Mouse (Mus musculus) cerebellum, adult 2 months (tissue): ENCODE data around the gene Fam129b. TPM values are rescaled to one million over a fixed set of nuclear protein-coding genes. Genes with fewer than 3 reads are reported as not detected.

Experiments
- DNase-seq, 2 experiments: peaks; one replicate each; pipeline ENCODE4 v3.0.0; 2021
- H3K27ac ChIP-seq: fragments of 200-500 bp; 2 replicates; pipeline ENCODE4 v1.5.1; 2012; ENCODE audit warnings: low read length, control low read depth, inconsistent platforms; ENCODE audit not compliant: insufficient read depth
- H3K27me3 ChIP-seq: fragments of 200-500 bp; 2 replicates; pipeline ENCODE4 v1.6.1; 2012; ENCODE audit warnings: inconsistent platforms, mild to moderate bottlenecking, low read length, moderate library complexity; ENCODE audit not compliant: control insufficient read depth, insufficient read depth
- H3K4me1 ChIP-seq: fragments of 200-500 bp; 2 replicates; pipeline ENCODE4 v1.6.1; 2011; ENCODE audit warnings: low read length; ENCODE audit not compliant: control insufficient read depth, insufficient read depth
- H3K4me3 ChIP-seq: fragments of 200-500 bp; replicated peaks from 2 replicates; pipeline ENCODE3; 2011; ENCODE audit warnings: mild to moderate bottlenecking, low read depth, low read length, control low read depth; ENCODE audit not compliant: insufficient read depth
- CTCF ChIP-seq: fragments of 200-500 bp; IDR thresholded peaks from 2 replicates; pipeline ENCODE4 v1.5.1; 2011; ENCODE audit warnings: low read depth, mild to moderate bottlenecking, control low read depth, low read length, moderate library complexity, borderline replicate concordance; ENCODE audit not compliant: insufficient read depth
- POLR2A ChIP-seq: fragments of 200-500 bp; IDR thresholded peaks from 2 replicates; pipeline ENCODE4 v1.6.1; 2011; ENCODE audit warnings: low read length, control low read depth, borderline replicate concordance; ENCODE audit not compliant: insufficient read depth
- WGBS: fragments of 180-500 bp; shearing (Covaris S2); methylation state at CpG from one replicate; pipeline ENCODE4 v1.1.7; 2018; 5-methylcytosine and 5-hydroxymethylcytosine counted together
- polyA plus RNA-seq: library from polyadenylated mRNA; depleted of rRNA; stranded (reverse); fragments of >200 nt; gene quantifications from 2 replicates; pipeline ENCODE4 v1.2.3, GENCODE M21; 2012

Fam129b gene
- polyA plus RNA-seq, 1 experiment, result 24.5 TPM

DNA sequence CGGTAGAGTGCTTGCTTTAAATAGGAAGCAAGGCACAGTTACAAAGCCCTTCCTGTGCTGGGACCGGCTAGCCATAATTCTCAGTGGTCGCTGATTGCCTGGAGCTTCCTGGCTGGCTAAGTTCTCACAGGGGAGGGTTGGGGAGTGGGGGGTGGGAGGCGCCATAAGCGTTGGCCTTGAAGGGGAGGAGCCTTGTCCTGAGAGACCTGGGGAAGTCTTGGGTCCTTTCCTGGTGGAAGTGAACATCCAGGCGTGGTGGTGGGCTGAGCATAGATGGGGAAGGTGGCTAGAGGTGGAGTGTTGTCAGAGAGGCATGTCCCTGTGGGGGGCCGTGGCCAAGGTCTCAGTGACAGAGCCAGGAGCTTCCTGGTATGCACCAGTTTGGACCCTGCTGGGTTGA is 8.8 kb downstream of the Fam129b start:
- 53% methylated on average over 7 of the region's 7 CpGs for WGBS
- DNase-seq, result no peak
- Histone ChIP-seq H3K27me3 (no peaks in the 10 kb centered on the region), H3K4me1 (peaks cover 11% of the 10 kb centered on the region), H3K4me3 (no peak overlapping the region), H3K27ac (no peak overlapping the region)
- no peak for TF ChIP-seq CTCF
- no peak for TF ChIP-seq POLR2A

DNA sequence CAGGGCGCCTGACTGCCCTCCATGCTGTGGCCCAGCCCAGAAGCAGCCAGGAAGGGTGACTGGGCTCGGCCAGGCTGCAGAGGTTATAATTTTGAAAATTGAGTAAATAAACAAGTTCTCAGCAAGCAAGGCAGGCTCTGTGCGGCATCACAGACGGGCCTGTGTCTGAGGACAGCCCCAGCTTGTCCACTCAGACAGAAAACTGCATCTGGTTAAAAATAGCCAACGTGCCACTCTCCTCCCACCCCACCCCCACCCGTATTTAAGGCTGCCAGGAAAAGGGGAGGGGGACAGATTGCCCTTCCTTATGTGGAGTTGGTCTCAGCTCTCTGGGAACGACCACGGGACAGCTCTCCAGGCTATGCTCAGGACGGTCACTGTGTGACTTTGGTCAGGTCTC is 12.1 kb downstream of the Fam129b start:
- WGBS, result 44% methylated on average over 9 of the region's 9 CpGs
- Histone ChIP-seq H3K27ac (no peak overlapping the region), H3K4me3 (no peak overlapping the region), H3K4me1 (peaks cover 3% of the 10 kb centered on the region; the same call in 1 of the 2 replicates), H3K27me3 (no peaks in the 10 kb centered on the region)
- DNase-seq, result no peak
- no peak for TF ChIP-seq CTCF
- no peak for TF ChIP-seq POLR2A

DNA sequence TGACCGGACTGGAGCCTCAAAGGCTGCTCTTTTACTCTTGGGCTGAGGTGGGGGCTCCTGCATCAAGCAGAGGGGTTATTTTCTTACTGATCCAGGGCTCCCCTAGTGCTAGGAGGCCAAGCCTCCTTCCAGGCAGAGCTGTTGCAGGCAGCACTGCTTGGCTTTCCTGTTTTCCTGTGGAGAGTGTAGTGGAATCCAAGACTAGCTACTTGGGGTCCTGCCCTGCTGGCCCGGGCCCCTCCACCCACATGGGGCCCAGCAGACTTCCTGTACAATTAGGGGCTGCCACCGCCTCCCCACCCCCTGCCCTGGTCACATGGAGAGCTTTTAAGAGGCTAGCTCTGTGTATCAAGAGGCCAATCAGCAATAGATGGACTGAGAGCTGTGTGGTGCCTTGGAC is 12.6 kb downstream of the Fam129b start:
- Histone ChIP-seq H3K27me3 (no peaks in the 10 kb centered on the region), H3K27ac (no peak overlapping the region), H3K4me3 (no peak overlapping the region), H3K4me1 (peaks cover 3% of the 10 kb centered on the region; the same call in 1 of the 2 replicates)
- no peak for DNase-seq
- TF ChIP-seq POLR2A (no peak), CTCF (no peak)
- WGBS, result 61% methylated on average over 3 of the region's 3 CpGs

DNA sequence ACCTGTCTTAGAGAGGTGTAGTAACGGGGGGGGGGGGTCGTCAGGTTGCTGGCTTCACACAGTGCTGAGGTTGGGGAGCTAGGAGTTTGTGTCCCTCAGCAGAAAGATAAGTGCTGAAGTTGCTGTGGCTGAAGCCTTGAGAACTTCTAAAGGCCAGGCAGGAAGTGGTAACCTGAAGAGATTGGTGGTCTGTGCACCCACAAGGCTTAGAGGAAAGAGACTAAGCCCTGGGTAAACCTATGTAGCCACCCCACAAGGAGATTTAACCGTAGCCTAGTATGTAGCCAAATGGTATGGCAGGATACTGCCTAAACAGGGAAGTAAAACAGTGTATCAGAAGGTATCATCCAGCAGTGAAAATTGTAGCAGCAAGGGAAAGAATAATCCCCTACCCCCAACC is 14.4 kb downstream of the Fam129b start:
- Histone ChIP-seq H3K4me1 (no peaks in the 10 kb centered on the region), H3K4me3 (no peak overlapping the region), H3K27ac (no peak overlapping the region), H3K27me3 (no peaks in the 10 kb centered on the region)
- 74% methylated on average over 3 of the region's 3 CpGs for WGBS
- no peak for DNase-seq
- no peak for TF ChIP-seq POLR2A
- TF ChIP-seq CTCF, result no peak

DNA sequence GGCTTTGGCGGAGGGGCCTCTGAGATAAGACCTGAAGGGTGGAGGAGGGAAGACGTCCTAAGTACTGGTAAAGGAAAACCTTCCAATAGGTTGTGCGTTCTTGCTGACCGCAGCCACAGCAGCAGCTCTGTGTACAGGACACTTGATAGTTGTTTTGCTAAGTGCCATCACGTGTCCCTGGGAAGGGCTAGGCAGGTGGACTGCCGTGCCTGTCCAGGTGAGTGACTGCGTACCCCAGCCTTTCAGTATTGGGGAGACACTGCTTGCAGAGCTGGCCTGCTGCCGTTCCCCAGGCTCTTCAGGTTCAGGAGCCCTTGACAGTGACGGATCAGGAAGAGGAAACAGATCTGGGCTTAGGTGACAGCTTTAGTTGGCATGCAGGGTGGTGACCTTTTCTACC is 15.4 kb downstream of the Fam129b start:
- no peak overlapping the region for H3K27ac ChIP-seq
- 89% methylated on average over 9 of the region's 9 CpGs for WGBS
- DNase-seq, result no peak
- H3K4me1 ChIP-seq, result peaks cover 7% of the 10 kb centered on the region; the same call in 1 of the 2 replicates
- TF ChIP-seq CTCF (no peak), POLR2A (no peak)
- no peaks in the 10 kb centered on the region for H3K27me3 ChIP-seq
- no peak overlapping the region for H3K4me3 ChIP-seq

DNA sequence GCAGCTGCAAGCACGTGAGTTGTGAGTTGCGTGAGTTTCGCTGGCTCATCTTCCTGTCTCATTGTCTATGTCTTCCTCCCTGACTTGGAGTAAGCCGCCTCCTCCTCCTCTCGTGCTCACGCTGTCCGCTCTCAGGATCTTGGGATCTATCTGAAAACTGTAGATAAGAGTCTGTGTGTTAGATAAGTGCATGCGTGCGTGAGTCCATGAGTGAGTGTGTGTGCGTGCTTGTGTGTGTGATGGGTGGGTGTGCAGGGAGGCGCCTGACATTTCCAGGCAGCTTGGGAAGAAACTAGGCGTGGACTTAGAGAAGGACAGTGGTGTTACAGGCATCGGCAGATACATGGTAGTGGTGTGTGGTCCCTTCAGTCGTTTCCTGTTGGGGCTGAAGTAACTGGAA is 16.6 kb downstream of the Fam129b start:
- WGBS, result 86% methylated on average over 14 of the region's 14 CpGs
- H3K4me3 ChIP-seq, result no peak overlapping the region
- DNase-seq, result no peak

DNA sequence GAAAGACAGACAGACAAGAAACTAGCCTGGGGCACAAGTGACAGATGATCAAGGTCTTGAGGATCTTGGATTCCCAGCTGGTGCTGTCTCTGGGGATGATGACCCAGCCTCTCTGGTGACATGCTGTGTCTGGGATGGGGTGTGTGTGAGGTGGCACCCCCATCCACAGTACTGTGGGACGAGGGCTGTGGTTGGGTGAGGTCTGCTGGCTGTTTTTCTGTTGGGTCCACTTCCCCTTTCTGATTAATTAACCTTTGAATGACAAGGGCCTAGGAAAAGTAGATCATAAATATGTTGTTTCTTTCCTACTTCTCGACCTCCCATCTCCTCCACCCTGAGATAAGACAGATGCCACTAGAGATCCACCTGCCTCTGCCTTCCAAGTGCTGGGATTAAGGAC is 18.2 kb downstream of the Fam129b start:
- peaks cover 19% of the 10 kb centered on the region for H3K4me1 ChIP-seq
- H3K27me3 ChIP-seq, result no peaks in the 10 kb centered on the region
- WGBS, result 78% methylated on average over 2 of the region's 2 CpGs

More for the DNA sequence above, 16.6 kb downstream of the Fam129b start:
- H3K27me3 ChIP-seq, result no peaks in the 10 kb centered on the region
- H3K27ac ChIP-seq, result no peak overlapping the region
- peaks cover 17% of the 10 kb centered on the region; the same call in 1 of the 2 replicates for H3K4me1 ChIP-seq
- TF ChIP-seq CTCF (no peak), POLR2A (no peak)

DNA sequence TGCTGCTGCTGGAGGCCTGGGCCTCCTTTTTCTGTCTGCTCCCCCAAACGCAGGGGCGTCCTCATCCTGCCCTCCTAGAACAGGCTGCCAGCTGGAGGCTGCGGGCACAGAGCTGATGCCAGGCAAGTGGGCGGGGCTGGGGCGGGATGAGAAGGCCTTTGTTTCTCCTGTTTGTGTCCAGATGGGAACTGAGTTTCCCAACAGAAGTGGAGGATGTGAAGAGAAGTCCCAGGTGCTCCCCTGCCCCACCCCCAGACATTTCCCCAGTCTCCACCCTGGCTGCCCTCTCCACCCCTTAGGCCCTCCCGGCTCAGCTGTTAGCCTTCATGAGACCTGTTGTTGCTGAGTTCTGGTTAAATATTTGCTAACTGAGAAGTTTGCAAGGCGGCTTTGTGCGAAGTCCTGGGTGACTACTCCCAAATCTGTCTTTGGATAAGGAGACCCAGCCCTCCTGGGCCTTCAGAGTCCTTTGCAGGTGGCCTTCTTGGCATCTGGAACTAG is 19.7 kb downstream of the Fam129b start:
- TF ChIP-seq POLR2A, result no peak
- no peak for TF ChIP-seq CTCF
- Histone ChIP-seq H3K4me3 (no peak overlapping the region), H3K27me3 (no peaks in the 10 kb centered on the region), H3K27ac (peak overlapping the region; percentile 46), H3K4me1 (peaks cover 22% of the 10 kb centered on the region)
- DNase-seq, result peak in 1 of 2 experiments; percentile 37
- 53% methylated on average over 8 of the region's 8 CpGs for WGBS

More for the DNA sequence above, 18.2 kb downstream of the Fam129b start:
- TF ChIP-seq POLR2A (no peak), CTCF (no peak)
- H3K27ac ChIP-seq, result no peak overlapping the region
- H3K4me3 ChIP-seq, result no peak overlapping the region
- no peak for DNase-seq

DNA sequence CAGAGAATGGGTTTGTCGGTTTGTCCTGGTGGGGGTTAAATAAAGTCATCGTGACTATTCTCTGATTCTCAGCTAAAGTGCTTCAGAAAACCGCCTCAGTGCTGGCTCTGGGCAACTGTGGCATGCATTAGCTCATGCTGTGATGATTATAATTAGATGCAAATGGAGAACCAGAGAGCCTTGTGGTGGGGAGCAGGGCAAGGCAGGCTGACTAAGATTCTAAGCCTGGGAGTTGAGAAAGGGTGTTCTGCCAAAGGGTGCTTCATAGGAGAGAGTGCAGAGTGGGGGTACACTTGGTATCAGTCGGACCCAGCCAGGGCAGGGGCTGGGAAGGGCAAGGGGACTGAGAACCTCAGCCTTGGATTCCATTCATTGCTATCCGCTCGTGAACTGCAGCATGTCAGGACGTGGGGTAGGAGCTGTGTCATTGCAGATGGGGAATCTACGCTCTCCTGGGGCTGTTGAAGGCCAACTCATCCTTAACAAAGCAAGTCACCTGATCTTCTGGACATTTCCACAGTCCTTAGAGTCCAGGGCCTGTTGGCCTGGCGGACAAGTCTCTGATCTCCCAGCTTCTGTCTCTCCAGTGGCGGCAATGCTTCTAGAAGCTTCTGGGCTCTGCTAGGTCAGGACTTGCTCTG is 20.7 kb downstream of the Fam129b start:
- Histone ChIP-seq H3K4me1 (peaks cover 22% of the 10 kb centered on the region), H3K4me3 (no peak overlapping the region), H3K27ac (no peak overlapping the region), H3K27me3 (no peaks in the 10 kb centered on the region)
- TF ChIP-seq CTCF, result no peak
- TF ChIP-seq POLR2A, result no peak
- peak in 1 of 2 experiments; percentile 25 for DNase-seq
- 44% methylated on average over 10 of the region's 10 CpGs for WGBS
